Mouse (Mus musculus) ovary, postnatal 14 days (tissue): ENCODE measurements around the gene Rnf7.
"Not testable (repeated sequence)": the region's sequence is repeated elsewhere in the genome, so short reads cannot be mapped to it uniquely, and the experiment has no call there.

Experiments used
- DNase-seq: peaks from one replicate; pipeline ENCODE4 v3.0.0; 2022; ENCODE audit warnings: low spot score

The Rnf7 gene

DNA sequence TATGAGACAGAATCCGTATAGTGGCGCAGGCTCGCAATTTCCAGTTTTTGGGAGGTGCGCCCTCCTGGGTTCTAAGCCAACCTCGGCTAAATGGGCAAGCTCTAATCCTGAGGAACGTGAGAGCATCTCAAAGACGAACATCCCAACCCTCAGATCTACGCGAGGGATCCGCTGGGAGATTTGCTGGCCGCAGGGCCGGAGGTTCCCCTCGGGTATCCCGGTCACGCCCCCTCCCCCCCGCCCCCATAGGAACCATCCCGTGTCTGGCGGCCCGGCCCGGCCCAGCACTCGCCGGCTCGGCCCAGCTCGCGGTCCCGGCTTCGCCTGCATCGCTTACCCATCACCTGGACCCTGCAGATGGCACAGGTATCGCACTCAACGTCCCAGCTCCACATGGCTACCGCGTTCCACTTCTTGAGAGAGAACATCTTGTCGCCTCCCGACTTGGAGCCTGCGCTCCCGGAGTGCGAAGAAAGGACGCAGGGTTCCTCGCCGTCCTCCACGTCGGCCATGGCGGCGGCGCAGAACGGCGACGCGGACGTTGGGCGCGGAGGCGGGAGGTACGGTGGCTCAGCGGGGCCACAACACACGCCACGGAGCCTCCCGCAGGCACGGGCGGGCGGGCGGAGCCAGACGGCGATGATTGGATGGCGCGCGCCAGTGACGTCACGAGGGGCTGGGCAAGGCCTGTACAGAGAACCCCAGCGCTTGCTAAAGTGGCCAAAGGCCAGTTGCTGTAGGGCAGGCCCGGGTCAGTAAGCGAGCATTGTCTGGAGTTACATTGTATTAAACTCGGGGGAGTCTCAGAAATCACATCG lies at the start of gene Rnf7:
Gene Rnf7 (minus strand): TSS at position 605 of the 818 bp plus-strand sequence.
- peak; percentile 98 for DNase-seq

- no peak for DNase-seq
Measured at GRCm38 (mm10) chr9:96526011-96526410, 47.5 kb upstream of the Rnf7 start.

DNA sequence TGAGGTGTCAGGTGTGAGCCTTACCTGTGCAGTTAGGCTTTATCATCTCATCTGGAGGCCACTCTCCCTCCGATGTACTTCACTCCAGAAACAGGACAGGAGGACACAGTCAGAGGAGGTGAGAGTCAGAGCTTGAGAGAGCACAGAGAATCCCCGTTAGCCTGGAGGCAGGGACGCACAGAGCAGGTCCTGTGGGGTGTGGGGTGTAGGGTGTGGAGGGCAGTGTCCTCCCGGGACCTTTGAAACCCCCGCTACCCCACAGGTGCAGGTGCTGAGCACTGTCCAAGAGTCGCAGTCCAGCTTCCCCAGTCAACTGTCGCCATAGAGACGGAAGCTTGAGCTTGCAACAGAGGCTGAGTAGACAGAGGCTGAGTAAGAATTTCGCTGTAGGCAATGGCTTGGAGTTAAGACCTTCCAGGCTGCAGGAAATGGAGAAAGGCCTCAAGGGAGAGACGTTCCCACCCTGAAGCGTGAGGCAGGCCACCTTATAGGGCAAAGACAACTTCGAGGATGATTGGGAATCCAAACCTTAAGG lies 46.6 kb upstream of the Rnf7 start, which contains the start of gene Gm28729:
Gene Gm28729 (minus strand): TSS at position 293 of the 535 bp plus-strand sequence.
- DNase-seq: no peak

- no peak for DNase-seq
Measured at GRCm38 (mm10) chr9:96523148-96523547, 44.7 kb upstream of the Rnf7 start.

DNA sequence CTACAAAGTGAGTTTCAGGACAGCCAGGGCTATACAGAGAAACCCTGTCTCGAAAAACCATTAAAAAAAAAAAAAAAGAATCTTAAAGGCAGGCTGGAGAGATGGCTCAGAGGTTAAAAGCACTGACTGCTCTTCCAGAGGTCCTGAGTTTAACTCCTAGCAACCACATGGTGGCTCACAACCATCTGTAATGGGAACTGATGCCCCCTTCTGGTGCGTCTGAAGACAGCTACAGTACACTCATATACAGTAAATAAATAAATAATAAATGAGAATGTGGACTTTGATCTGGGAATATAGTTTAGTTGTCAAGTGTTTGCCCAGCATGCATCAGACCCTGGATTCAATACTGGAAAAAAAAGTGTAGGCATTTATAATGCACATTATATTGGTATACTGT lies 43.1 kb upstream of the Rnf7 start:
- DNase-seq: not testable (repeated sequence)

DNA sequence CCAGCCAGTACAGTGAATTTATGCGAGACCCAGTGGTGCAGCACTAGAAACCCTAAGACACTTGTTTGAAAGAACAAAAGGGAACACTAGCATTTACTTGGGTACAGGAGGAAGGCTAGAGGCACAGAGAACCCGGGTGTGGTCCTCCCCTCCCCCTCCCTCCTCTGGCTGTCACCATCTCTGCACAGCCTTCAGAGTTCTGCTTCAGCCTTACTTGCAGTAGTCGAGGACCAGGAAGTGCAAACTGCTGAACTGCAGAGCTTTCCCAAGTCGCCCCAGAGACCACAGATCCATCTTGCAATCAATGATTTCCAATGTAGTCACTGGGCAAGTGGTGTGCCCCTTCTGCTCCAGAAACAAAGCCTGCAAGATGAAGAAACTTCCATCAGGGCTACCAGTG lies 39.0 kb upstream of the Rnf7 start:
- DNase-seq: no peak

GRCm38 (mm10) chr9:96516806-96517205 lies 38.3 kb upstream of the Rnf7 start:
- no peak for DNase-seq

- no peak for DNase-seq
Measured at GRCm38 (mm10) chr9:96515737-96516136, 37.3 kb upstream of the Rnf7 start.

DNA sequence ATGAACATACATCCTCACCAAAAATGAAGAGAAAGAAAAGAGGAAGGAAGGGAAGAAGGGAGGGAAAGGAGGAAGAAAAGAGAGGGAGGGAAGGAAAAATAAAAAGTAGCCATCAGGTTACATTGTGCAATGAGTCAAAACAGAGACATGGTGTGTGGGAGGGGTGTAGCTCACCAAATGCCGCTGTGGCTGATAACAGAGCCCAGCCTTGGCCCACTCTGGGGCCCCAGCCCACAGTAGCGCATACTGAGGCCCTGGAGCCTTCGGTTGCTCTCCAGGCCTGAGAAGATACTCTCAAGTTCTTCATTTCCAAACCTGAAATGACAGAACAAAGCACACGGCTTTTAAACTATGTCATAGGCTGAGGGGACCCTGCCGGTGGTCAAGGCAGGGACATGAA lies 35.8 kb upstream of the Rnf7 start:
- no peak for DNase-seq

GRCm38 (mm10) chr9:96506011-96506498 lies 27.6 kb upstream of the Rnf7 start:
- peak; percentile 36 for DNase-seq

DNA sequence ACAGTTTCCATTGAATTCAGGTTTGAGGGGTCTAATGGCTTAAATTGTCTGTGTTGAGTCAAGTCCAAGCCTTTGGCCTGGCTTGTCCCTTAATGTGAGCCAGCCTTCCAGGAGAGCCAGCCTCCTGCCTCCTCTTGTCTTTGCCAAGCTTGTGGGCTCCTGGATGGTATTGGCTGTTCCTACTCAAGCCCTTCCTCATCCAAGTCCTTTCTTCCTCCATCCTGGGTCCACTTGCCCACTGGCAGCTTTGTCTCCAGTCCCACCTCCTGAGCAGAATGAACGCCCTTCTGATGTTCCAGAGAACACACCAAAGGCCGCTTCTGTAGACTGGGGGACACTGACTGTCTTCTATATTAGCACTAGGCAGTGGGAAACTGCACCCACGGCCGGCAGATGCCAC lies 26.7 kb upstream of the Rnf7 start:
- no peak for DNase-seq

GRCm38 (mm10) chr9:96504116-96504895 lies 25.8 kb upstream of the Rnf7 start:
- DNase-seq: no peak

DNA sequence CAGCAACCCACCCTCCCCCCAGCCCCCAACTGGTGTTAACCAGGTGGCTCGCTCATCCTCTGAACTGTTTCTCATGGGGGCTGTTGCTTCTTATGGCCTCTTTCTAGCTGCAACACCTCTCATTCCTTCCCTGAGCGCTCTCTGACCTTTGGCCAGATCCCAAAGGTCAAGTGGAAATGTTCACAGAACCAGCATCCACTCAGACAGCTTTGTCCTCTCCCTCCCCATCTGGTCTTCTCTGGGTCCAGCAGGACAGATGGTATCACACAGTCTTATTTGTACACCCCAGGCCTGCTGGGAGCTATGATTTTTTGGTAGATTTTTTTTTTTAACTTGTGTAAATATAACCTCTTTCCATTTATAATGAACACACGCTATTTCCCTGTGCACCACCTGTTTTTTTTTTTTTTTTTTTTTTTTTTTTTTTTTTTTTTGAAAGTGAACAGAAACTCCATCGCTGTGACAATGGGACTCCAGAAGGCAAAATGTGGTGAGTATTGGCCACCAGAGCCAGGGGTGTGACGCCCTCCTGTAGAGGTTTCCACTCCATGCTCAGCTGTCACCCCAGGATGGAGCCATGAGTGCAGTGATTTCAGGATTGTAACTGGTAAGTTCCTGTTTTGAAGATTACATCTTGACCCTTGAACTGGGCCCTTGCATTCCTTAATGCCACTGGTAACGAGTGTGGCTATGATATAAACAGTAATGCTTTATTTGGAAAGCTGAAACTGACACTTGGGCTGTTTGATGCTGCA lies 24.6 kb upstream of the Rnf7 start:
- DNase-seq: no peak

GRCm38 (mm10) chr9:96501217-96501616 lies 22.7 kb upstream of the Rnf7 start:
- DNase-seq: no peak

DNA sequence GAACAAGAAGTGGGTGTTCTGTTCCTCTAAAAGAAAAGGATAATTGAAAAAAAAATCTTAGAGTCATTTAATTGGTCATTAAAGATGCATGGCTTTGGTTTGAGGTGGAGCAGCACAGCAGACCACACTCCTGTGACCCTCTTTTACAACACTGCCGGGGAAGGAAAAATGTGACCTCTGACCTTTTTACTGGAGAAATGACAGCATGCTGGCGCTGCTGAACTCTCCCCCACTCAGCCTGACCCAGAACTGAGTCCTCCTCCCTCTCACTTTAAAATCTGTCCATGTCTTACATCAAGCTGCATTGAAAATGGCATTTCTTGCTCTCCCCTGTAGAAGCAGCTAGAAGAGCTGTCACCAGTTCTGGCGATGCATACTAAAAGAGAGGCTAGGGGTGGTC lies 14.7 kb upstream of the Rnf7 start:
- DNase-seq: no peak

- peak; percentile 21 for DNase-seq
Measured at GRCm38 (mm10) chr9:96491810-96492209, 13.3 kb upstream of the Rnf7 start.

- not testable (repeated sequence) for DNase-seq
Measured at GRCm38 (mm10) chr9:96487869-96488268, 9.4 kb upstream of the Rnf7 start.

DNA sequence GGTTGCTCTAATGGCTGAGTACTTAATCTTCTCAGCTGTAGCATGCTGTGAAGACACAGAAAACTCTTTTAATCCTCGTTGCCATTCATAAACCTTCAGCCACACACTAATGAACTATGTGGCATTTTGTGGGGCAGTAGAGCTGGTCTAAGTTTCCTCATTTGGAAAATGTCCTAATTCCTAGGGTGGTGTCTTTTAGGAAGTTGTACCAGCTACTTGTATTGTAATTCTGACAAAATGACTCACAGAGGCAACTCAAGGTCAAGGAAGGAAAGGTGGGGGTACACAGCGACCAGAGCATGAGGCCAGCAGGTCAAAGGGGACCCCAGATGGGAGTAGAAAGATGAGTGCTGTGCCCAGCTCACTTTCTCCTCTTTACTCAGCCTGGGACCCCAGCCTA lies 5.2 kb upstream of the Rnf7 start:
- DNase-seq: no peak

GRCm38 (mm10) chr9:96483028-96483427 lies 4.6 kb upstream of the Rnf7 start:
- DNase-seq: no peak

- DNase-seq: no peak
Measured at GRCm38 (mm10) chr9:96472356-96472755, 6.1 kb downstream of the Rnf7 start.

- not testable (repeated sequence) for DNase-seq
Measured at GRCm38 (mm10) chr9:96471681-96472080, 6.8 kb downstream of the Rnf7 start.
